Mouse (Mus musculus) layer of hippocampus, postnatal 14 days (tissue): ENCODE measurements at regions not wholly inside any gene's neighbourhood (a gene's known extent, or its start where the extent isn't known, plus 50 kb on each side); places are given as distances from the start of the nearest gene placed in this dataset.

ENCODE experiments used
- DNase-seq, 2 experiments: peaks; one replicate each; pipeline ENCODE4 v3.0.0; 2021 to 2022; ENCODE audit warnings: low spot score in 2 of 2, mixed read lengths in 1 of 2

DNA sequence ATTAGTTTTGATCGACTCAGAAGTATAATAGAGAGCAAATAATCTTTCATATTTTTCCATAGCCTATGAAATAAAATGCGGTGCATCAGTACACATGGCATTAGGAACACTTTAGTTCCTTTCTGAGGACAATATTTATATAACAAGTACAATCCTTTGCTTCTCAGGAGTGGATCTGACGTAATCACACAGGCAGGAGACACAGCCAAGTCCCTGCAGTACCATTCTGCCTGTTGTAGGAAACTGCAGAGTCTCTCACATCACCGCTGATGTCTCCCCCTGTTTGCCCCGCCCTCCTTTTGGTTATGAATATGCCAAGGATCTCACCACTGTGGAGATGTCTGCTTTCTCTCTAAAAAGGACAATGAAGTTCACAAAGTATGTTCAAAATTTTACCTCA, 131.8 kb upstream of the Spats2l start:
- no peak for DNase-seq

DNA sequence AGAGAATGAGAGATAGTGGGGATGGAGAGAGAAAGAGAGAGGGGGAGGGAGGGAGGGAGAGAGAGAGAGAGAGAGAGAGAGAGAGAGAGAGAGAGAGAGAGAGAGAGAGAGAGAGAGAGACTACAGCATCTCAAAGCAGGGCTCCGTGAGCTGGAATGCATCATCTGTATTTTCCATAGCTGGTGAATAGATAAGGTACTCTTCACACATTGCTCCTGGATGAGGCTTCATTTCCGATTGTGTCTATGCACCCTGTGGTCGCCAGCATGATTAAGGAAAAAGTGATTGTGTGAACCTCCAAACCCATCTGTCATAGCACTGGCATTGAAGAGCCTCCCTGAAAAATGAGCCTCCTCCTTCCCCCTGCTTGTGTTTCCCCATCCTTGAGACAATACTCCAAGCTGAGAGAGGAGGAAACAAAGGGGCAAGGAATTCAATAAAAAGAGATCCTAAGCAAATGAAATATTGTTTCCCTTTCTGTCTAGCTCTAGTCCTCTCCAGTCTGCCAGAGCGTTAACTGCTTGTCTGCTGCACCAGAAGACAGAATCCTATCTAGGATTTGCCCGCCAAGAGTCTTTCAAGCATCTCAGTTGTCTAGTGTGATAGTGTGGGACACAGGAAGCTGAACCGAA, 130.4 kb upstream of the Spats2l start:
- no peak for DNase-seq

DNA sequence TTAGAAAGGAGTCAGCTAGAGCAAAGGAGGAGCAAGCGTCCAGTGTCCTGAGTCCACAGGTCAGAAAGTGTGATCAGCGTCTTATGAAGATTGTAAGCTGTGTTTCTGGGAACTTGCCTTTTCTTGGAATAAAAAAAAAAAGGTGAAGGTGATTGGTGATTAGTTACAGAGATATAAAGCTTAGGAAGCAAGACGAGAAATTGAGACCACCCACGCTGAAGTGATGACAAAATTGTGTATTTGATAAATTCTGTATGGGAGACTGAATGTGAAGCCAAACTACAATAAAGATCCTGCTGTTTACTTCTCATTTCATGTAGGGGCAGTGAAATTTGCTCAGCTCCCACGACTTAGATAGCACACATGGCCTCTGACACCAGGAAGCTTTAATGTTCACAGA, 109.0 kb upstream of the Spats2l start:
- no peak for DNase-seq

DNA sequence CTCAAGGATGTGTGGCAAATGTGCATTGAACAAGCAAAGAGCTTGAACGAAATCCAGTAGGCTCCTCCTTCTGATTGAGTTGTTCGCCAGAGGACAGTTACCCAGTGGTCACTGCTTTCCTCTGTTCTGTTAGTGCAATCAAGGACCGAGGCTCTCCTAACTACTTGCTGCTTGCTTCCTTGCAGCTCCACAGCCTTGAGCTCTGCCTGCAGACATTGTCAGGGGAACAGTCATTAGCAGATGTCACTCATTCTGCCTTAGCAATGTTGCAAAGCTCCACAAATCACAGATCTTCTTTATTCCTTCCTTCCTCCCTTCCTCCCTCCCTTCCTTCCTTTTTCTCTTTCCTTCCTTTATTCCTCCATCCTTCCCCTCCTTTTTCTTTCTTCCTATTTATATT, 108.2 kb upstream of the Spats2l start:
- DNase-seq, result no peak

DNA sequence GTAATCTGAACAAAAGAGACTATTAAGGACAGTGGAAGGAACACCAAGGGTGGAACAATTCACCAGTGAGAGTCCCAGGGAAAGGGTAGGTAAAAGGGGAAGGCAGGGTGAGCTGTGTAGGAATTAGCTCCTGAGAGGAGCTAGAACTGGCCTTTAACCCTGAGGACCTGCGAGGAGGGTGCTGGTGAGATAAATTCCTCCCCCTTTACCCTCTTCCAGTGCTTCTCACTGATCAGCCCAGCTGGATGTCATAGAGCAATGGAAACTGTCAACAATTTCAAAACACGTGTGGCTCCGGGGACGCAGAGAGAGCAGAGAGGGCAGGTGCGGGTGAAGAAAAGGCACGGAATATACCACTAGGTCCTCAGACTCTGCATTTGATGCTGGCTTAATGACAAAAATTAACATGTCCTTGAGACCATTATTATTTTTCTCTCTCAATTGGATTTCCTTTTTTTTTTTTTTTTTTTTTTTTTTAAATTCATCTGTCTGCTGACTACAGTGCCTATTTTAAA, 107.7 kb upstream of the Spats2l start:
- no peak for DNase-seq

DNA sequence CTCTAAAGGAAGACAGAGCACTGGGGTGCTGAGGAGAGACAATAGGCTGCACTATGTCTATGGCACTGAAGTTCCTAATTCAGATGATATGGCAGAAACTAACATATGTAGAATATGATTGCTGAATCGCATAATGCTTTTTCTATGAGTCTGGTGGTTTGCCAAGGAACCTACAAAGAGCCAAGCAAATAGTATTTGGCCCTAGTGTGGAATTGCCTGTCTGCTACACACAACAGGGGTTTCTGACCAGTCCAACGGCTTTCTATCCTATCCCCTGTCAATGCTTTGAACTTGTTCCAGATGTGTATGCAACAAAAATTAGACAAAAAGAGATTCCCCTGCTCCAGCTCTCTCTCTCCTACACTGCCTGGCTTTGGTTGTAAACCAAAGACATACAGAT, 100.5 kb upstream of the Spats2l start:
- no peak for DNase-seq

DNA sequence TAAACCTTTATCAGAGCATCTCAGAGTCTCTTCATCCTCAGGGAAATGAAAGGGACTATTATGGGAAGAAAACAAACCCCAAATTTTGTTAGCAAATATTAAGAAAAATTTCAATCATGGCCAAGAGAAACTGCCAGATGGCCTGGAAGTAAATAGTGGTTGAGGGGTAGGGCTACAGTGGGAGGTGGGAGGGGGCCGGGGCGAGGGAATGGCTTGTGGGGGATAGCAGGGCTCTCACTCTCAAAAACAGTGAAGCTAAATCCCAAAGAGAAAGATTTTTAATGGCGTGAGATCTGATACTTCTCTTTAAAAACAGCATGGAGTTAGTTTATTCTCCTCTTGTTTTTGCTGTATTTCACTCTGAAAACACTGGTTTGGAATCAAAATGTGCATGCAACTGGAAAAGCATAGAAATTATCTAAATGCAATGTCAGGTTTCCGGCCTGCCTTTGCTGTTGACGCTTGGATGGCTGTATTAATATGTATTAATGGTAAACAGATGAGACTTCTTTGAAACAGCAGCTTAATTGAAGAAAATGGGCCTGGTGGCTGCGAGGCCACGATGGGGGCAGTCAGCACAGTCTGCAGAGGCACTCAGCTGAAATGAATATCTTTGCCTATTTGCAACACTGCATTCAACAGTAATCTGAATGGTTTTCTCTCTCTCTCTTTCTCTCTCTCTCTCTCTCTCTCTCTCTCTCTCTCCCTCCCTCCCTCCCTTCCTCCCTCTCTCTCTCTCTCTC, 99.8 kb upstream of the Spats2l start:
- DNase-seq, result no peak

DNA sequence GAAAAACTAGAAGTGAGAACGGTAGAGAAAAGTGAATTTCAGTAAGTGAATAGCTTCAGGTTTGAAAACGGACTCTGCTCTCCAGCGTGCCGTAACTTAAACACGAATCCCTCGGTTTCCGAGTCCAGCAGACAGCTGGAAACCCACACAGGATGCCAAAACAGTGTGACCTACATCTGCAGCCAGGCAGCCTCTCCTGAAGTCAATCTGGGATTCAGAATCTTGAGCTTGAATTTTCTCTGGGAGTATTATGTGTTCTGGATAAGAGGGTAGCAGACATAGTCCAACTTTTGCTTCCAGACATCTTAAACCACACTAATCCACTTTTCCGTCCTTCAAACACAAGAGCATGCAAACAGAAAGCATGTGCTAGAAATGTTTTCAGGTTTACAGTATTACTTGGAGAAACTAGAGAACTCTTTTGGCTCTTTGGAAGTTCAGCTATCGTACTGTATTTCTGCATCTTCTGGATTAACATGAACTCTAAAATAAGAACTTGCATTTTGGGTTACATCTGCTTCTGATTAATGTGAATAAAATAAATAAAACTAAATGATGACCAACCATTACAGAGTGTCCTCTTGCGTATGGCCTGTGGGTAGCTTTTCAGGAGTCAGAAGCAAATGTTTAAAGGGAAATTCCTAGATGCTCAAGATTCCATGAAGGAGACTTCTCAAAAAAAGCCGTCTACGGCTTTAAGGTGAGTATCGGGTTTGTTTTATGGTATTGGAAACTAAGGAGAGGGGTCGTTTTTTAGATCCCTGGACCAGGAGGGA, 89.4 kb upstream of the Spats2l start:
- no peak for DNase-seq

DNA sequence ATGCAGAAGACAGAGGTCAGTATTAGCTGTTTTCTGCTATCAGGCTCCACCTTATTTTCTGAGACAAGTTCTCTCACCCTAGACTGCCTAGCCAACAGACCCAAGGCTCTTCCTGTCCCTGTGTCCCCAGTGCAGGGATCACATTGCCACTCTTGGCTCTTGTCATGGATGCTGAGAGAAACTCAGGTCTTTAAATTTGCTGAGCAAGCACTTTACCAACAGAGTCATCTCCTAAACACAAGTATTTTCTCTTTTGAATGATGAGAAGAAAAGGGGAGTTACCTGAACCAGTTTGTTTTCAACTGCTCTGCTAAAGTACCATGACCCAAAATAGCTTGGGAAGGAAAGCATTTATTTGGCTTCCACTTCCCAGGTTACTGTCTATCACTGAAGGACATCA, 84.7 kb upstream of the Spats2l start:
- DNase-seq, result no peak

DNA sequence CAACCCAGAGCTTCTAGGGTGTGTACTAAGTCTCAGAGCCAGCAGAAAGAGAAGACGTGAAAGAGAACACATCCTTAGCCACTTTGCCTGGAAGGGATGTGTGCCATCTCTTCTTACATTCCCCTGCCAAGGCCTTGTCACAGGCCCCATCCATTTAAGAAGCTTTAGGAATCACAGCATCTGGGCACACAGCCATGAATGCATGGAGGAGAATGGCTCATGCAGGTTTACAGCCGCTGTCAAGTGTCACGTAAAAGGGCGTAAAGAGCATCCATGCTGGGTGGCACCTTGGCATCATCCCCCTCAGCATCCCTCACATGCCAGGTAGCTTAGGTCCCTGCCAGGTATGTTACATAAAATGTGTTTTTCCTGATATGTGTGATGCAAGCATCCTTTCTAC, 66.1 kb upstream of the Spats2l start:
- no peak for DNase-seq

DNA sequence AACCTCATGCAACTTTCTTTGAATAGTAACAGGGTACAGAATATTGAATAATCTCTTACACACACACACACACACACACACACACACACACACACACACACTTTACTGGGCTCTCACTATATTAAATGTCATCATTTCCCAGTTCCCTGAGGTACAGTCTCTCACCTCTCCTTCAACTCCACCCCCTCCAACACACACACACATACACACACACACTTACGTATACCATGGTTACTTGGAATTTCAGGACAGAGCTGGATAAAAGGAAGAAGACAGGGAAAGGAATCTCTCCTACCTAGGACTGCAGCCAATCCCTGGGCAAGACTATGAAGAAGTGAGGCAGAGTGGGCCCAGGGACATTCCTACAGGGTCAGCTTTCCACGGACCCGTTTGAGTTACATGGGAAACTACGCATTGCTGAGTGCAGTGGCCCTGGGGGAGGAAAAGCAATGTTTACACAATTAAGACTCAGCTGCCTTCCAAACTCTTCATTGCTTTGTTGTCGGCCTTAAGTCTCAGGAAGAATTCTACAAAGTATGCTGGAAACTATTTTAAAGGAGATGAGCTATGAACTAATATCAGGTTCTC, 61.0 kb upstream of the Spats2l start:
- no peak for DNase-seq

DNA sequence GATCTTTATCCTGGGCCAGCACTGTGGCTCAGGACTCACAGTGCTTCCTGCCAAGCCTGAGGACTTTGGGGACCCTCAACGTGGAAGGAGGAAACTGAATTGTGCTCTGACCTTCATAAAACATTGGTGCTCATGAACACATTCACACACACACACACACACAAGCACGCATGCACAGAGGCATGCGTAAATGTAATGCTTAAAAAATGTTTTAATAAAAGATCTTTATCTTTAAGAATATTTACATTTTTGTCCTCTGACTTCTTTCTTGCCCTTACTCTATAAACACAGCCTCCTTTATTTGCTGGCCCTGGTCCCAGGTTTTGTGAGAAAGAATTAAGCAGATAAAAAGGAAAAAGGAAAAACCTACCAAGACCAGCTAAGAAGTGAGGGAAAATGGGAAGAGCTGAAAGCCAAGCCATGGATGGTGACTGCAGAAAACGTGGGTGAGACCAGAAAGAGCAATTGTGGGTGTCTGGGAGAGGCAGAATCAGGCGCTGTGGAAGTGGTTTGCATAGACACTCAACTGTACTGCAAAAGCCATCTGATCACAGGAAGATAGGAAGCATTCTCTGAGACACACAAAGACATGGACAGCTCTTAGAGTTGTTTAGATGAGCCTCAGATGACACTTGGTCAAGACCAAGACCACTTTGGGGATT, 56.7 kb upstream of the Spats2l start:
- no peak for DNase-seq

DNA sequence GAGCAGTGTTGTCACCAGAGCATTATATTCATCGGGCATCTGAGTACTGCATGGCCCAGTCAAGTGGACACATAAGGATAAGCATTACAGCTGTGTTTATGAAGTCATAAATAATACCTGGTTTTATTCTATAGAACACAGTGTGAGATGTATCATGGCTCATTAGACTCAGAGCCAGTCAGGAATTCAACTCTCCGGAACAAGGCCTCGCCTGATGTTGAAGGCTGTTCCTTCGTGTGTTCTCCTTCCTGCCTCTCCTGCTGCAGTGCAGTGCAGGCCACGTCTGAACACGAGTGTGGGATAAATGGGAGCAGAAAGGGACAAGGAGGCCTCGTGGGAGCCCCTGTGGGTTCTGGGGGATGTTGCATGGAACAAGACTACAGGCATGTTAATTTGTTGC, 55.6 kb upstream of the Spats2l start:
- no peak for DNase-seq
